Mouse (Mus musculus) B cell, adult 67 days (primary cell): ENCODE measurements around the gene Mrpl30. TPM values are rescaled to one million over a fixed set of nuclear protein-coding genes. Genes with fewer than 3 reads are reported as not detected.

ENCODE experiments used
- total RNA-seq, 2 experiments: library from RNA; stranded (reverse); gene quantifications; 4 replicates each; pipeline ENCODE4 v1.2.4; 2023

The Mrpl30 gene
- 100 to 1,000 TPM in 1 of 2 experiments, 10 to 100 TPM in 1; 94.7 to 130 TPM for total RNA-seq

DNA sequence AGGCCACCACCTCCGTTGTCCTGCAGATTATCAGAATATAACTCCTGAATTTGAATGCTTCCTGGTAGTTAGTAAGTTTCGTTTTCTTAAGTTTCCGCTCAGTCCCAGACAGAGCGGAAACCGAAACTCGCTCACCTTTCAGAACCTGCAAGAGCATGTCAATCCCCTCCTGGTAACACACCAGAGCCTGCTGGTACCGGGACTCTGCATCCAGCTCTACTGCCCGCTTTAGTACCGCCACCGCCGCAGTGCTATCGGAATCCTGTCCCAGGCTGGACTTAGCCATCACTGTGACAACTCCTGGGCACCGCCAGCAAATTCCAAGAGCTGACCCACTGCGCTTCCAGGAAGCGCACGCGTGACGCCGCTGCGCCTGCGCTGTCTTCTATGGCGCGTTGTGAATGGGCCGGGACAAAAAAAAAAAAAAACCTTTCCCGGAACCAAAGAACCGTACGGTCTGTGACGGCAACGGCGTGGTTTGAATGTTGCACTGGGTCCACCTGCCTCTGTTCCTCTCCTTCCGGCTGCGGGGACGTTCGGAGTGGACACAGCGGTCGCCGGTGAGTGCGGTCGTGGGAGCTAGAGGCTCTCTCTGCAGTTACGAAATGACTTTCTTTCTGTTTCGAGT lies at the start of gene Mrpl30, which contains the start of gene Mitd1:
Gene Mrpl30 (plus strand): TSS at position 453 of the 628 bp plus-strand sequence.
Gene Mitd1 (minus strand): TSS at position 387 of the 628 bp plus-strand sequence.

DNA sequence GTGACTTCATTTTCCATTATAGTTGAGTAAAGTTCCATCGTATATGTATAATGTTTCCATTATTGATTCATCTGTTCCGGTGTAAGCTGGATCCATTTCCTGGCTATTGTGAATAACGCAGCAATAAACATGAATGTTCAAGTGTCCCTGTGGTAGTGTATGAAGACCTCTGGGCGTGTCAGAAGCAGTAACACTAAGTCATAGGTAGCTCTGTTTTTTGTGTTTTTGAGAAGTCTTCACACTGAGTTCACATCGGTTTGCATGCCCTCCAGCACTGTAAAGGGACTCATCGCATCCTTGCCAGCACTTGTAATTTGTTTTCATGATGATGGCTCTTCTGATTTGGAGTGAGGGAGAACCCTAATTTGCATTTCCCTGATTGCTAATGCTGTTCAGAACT lies 24.0 kb upstream of the Mrpl30 start, which contains the start of gene Tsga10:
Gene Tsga10 (minus strand): TSS at position 144 of the 400 bp plus-strand sequence.

DNA sequence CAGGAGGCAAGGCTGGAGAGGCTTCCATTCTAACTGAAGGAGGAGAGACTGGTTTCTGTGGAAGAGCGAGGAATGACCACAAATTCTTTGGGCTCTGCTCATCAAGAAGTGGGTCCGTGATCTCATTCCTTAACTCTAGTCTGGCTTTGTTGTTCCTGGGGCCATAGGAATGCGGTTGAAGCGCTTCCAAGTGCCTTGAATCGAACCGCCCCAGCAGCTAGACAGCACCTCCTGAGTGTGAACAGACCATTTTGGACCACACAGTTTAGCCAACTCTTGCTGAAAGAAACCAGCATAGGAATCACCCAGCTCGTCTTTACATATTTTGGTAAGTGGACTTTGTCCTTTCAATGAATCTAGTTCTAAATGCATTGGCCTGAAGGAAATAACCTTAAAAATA lies 18.6 kb upstream of the Mrpl30 start, which contains the start of gene Lipt1:
Gene Lipt1 (plus strand): TSS at position 35 of the 400 bp plus-strand sequence.

DNA sequence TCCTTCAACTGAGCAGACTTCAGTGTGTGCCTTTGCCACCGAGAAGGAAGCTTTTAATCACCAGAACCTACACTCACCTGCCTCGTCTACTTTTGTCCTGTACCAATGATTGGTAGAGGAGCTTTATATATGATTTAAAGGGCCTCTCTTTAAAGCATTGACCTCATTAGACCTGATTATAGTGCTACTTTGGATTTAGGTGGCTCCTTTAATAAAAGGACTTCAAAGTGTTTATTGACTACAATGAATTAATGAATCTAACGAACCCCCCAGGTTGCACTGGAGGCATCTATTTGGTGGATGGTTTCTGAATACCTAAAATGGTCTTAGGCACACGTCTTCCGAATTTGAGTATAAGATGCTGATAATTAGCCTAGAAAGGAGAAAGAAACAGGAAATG lies 26.1 kb downstream of the Mrpl30 start, which contains the start of gene Lyg2:
Gene Lyg2 (minus strand): TSS at position 101 of the 400 bp plus-strand sequence.

Other genes with a start within 250 kb of the Mrpl30 start
- under 1 TPM in 1 of 2 experiments, not detected in 1; 0.26 TPM for gene 2010300C02Rik, start 170.4 kb upstream of the Mrpl30 start, total RNA-seq
- 1 to 10 TPM; 7.6 to 8.9 TPM for gene Tsga10, start 24.0 kb upstream of the Mrpl30 start, total RNA-seq
- 1 to 10 TPM; 3.3 to 3.9 TPM for gene Lipt1, start 18.7 kb upstream of the Mrpl30 start, total RNA-seq
- gene Mitd1, start 66 bp upstream of the Mrpl30 start, total RNA-seq = 10 to 100 TPM; 25.7 to 40.3 TPM
- not detected for gene Lyg2, start 26.0 kb downstream of the Mrpl30 start, total RNA-seq
- gene Lyg1, start 67.3 kb downstream of the Mrpl30 start, total RNA-seq = not detected
- gene Txndc9, start 107.4 kb downstream of the Mrpl30 start, total RNA-seq = 10 to 100 TPM; 66.4 to 69.2 TPM
- 10 to 100 TPM; 44.4 to 45.2 TPM for gene Eif5b, start 107.5 kb downstream of the Mrpl30 start, total RNA-seq
- gene Rev1, start 239.3 kb downstream of the Mrpl30 start, total RNA-seq = 10 to 100 TPM; 46.9 to 51.4 TPM